Mouse (Mus musculus) gastrocnemius, adult 8-10 months (tissue): ENCODE results near the gene Defb20. TPM values are rescaled to one million over a fixed set of nuclear protein-coding genes. Genes with fewer than 3 reads are reported as not detected.

Source experiments
- DNase-seq, 2 experiments: peaks; one replicate each; pipeline ENCODE4 v3.0.0; 2022; ENCODE audit warnings: low spot score in 2 of 2
- total RNA-seq, 4 experiments: library from RNA; stranded (reverse); gene quantifications; 2 replicates each; pipeline ENCODE4 v1.2.4; 2022

The Defb20 gene
- total RNA-seq, 4 experiments from 2014 or later, result not detected

GRCm38 (mm10) chr2:152498020-152498419 lies 21.2 kb downstream of the Defb20 start:
- DNase-seq, result no peak

- no peak for DNase-seq
Measured at GRCm38 (mm10) chr2:152500204-152500862, 23.5 kb downstream of the Defb20 start.

GRCm38 (mm10) chr2:152500863-152501229 lies 24.0 kb downstream of the Defb20 start:
- DNase-seq, result no peak

- no peak for DNase-seq
Measured at GRCm38 (mm10) chr2:152503950-152504349, 27.1 kb downstream of the Defb20 start.

- no peak for DNase-seq
Measured at GRCm38 (mm10) chr2:152511592-152511991, 34.7 kb downstream of the Defb20 start, which contains the start of gene Defb26. Gene Defb26 (minus strand): TSS chr2:152511692.

- DNase-seq, result no peak
Measured at GRCm38 (mm10) chr2:152516084-152516483, 39.2 kb downstream of the Defb20 start.

GRCm38 (mm10) chr2:152517981-152518380 lies 41.1 kb downstream of the Defb20 start, which contains the start of gene Defb28:
Gene Defb28 (plus strand): TSS chr2:152518255.
- DNase-seq, result no peak

Other genes with a start within 250 kb of the Defb20 start
- gene Tbc1d20, start 183.2 kb upstream of the Defb20 start, total RNA-seq, result 10 to 100 TPM; 18.4 to 27.9 (median 24.9) TPM
- 10 to 100 TPM; 23.7 to 31.7 (median 27.1) TPM for gene Rbck1, start 144.4 kb upstream of the Defb20 start, total RNA-seq
- gene Trib3, start 133.0 kb upstream of the Defb20 start, total RNA-seq, result 1 to 10 TPM in 2 of 4 experiments, under 1 TPM in 2; 0.58 to 2.0 (median 1.1) TPM
- under 1 TPM in 1 of 4 experiments, not detected in 3; 0.22 TPM for gene Nrsn2, start 100.4 kb upstream of the Defb20 start, total RNA-seq
- gene Sox12, start 79.0 kb upstream of the Defb20 start, total RNA-seq, result under 1 TPM; 0.34 to 0.58 (median 0.49) TPM
- gene Zcchc3, start 62.0 kb upstream of the Defb20 start, total RNA-seq, result under 1 TPM; 0.46 to 0.88 (median 0.84) TPM
- not detected for gene 6820408C15Rik, start 61.5 kb upstream of the Defb20 start, total RNA-seq
- gene Defb23, start 12.4 kb upstream of the Defb20 start, total RNA-seq, result not detected
- gene Defb22, start 13.1 kb downstream of the Defb20 start, total RNA-seq, result not detected
- not detected for gene Defb26, start 34.6 kb downstream of the Defb20 start, total RNA-seq
- not detected for gene Defb28, start 41.2 kb downstream of the Defb20 start, total RNA-seq
- gene Defb29, start 63.0 kb downstream of the Defb20 start, total RNA-seq, result not detected
- gene Gm17416, start 92.3 kb downstream of the Defb20 start, total RNA-seq, result not detected
- not detected for gene Defb21, start 95.7 kb downstream of the Defb20 start, total RNA-seq
- not detected for gene Defb19, start 103.2 kb downstream of the Defb20 start, total RNA-seq
- gene Defb45, start 122.3 kb downstream of the Defb20 start, total RNA-seq, result under 1 TPM in 1 of 4 experiments, not detected in 3; 0.94 TPM
- gene Defb36, start 127.3 kb downstream of the Defb20 start, total RNA-seq, result not detected
- not detected for gene Defb25, start 146.0 kb downstream of the Defb20 start, total RNA-seq
- 1 to 10 TPM; 1.5 to 2.5 (median 1.7) TPM for gene Rem1, start 149.9 kb downstream of the Defb20 start, total RNA-seq
- gene H13, start 192.4 kb downstream of the Defb20 start, total RNA-seq, result 10 to 100 TPM; 25.7 to 34.6 (median 28.7) TPM
- 10 to 100 TPM; 10.2 to 12.8 (median 11.9) TPM for gene Mcts2, start 210.0 kb downstream of the Defb20 start, total RNA-seq